Mouse (Mus musculus) intestine, embryonic 16.5 days (tissue): ENCODE measurements at regions not wholly inside any gene's neighbourhood (a gene's known extent, or its start where the extent isn't known, plus 50 kb on each side); places are given as distances from the start of the nearest gene placed in this dataset.
"Not testable (repeated sequence)": the region's sequence is repeated elsewhere in the genome, so short reads cannot be mapped to it uniquely, and the experiment has no call there.

Experiments used
- ATAC-seq: fragments of 200-750 bp; cut with Nextera tagmentation; 2 replicates; pipeline ENCODE4 v1.8.0; 2017; ENCODE audit warnings: moderate TSS enrichment, moderate library complexity
- H3K27ac ChIP-seq: fragments of 300-500 bp; sonication (generic); 2 replicates; pipeline ENCODE4 v1.5.1; 2014; ENCODE audit warnings: mild to moderate bottlenecking, low read length
- H3K27me3 ChIP-seq: fragments of 300-500 bp; sonication (generic); replicated peaks from 2 replicates; pipeline ENCODE4 v1.6.1; 2014; ENCODE audit warnings: low read length, control low read depth, mixed read lengths; ENCODE audit not compliant: control insufficient read depth, insufficient read depth
- H3K36me3 ChIP-seq: fragments of 300-500 bp; sonication (generic); 2 replicates; pipeline ENCODE4 v1.6.1; 2014; ENCODE audit warnings: low read length, control low read depth; ENCODE audit not compliant: control insufficient read depth, insufficient read depth
- H3K4me1 ChIP-seq: fragments of 300-500 bp; sonication (generic); 2 replicates; pipeline ENCODE4 v1.6.1; 2014; ENCODE audit warnings: low read length, control low read depth, mixed read lengths; ENCODE audit not compliant: control insufficient read depth, insufficient read depth
- H3K4me2 ChIP-seq: fragments of 300-500 bp; sonication (generic); 2 replicates; pipeline ENCODE4 v1.6.1; 2014; ENCODE audit warnings: low read depth, low read length, control low read depth
- H3K4me3 ChIP-seq: fragments of 300-500 bp; sonication (generic); 2 replicates; pipeline ENCODE4 v1.5.1; 2014; ENCODE audit warnings: mild to moderate bottlenecking, low read length
- H3K9ac ChIP-seq: fragments of 300-500 bp; sonication (generic); 2 replicates; pipeline ENCODE4 v1.6.1; 2014; ENCODE audit warnings: low read depth, low read length
- H3K9me3 ChIP-seq: fragments of 300-500 bp; sonication (generic); 2 replicates; pipeline ENCODE4 v1.6.1; 2016; ENCODE audit warnings: low read length, control low read depth; ENCODE audit not compliant: control insufficient read depth
- WGBS: fragments of 180-500 bp; shearing (Covaris S2); extraction: QIAGEN DNeasy Blood & Tissue Kit; methylation state at CpG from one replicate; pipeline ENCODE4 v1.1.7; 2014; 5-methylcytosine and 5-hydroxymethylcytosine counted together

GRCm38 (mm10) chr14:66499896-66500295, 490.9 kb upstream of the Gulo start:
- 8% methylated on average over 11 of the region's 11 CpGs for WGBS
- no peak overlapping the region for H3K27ac ChIP-seq
- peak; percentile 75; the same call in 1 of the 2 replicates for ATAC-seq

GRCm38 (mm10) chr14:66495146-66495545, 486.1 kb upstream of the Gulo start:
- Histone ChIP-seq H3K27me3 (no peaks in the 10 kb centered on the region), H3K4me3 (no peak overlapping the region)
- 67% methylated on average over 1 of the region's 1 CpGs for WGBS

More at GRCm38 (mm10) chr14:66499896-66500295, 490.9 kb upstream of the Gulo start:
- no peaks in the 10 kb centered on the region for H3K27me3 ChIP-seq
- no peak overlapping the region for H3K9ac ChIP-seq
- no peak overlapping the region for H3K4me3 ChIP-seq
- no peaks in the 10 kb centered on the region for H3K9me3 ChIP-seq
- peak overlapping the region; percentile 30; the same call in 1 of the 2 replicates for H3K4me2 ChIP-seq
- H3K36me3 ChIP-seq = no peaks in the 10 kb centered on the region
- peaks cover 9% of the 10 kb centered on the region for H3K4me1 ChIP-seq

GRCm38 (mm10) chr14:66494518-66494923, 485.5 kb upstream of the Gulo start:
- H3K4me1 ChIP-seq = peaks cover 6% of the 10 kb centered on the region
- no peaks in the 10 kb centered on the region for H3K27me3 ChIP-seq
- H3K9ac ChIP-seq = no peak overlapping the region
- no peak overlapping the region for H3K27ac ChIP-seq
- ATAC-seq = peak; percentile 66
- 20% methylated on average over 5 of the region's 5 CpGs for WGBS
- H3K36me3 ChIP-seq = no peaks in the 10 kb centered on the region
- no peak overlapping the region for H3K4me3 ChIP-seq
- no peaks in the 10 kb centered on the region for H3K9me3 ChIP-seq
- H3K4me2 ChIP-seq = no peak overlapping the region

More at GRCm38 (mm10) chr14:66495146-66495545, 486.1 kb upstream of the Gulo start:
- Histone ChIP-seq H3K9ac (no peak overlapping the region), H3K27ac (no peak overlapping the region), H3K4me1 (peaks cover 10% of the 10 kb centered on the region), H3K36me3 (no peaks in the 10 kb centered on the region), H3K4me2 (no peak overlapping the region), H3K9me3 (no peaks in the 10 kb centered on the region)
- ATAC-seq = no peak

GRCm38 (mm10) chr14:66493691-66494121, 484.7 kb upstream of the Gulo start:
- WGBS = 55% methylated on average over 4 of the region's 4 CpGs
- H3K4me3 ChIP-seq = no peak overlapping the region
- H3K9ac ChIP-seq = no peak overlapping the region
- H3K4me2 ChIP-seq = no peak overlapping the region
- no peak for ATAC-seq
- H3K27me3 ChIP-seq = no peaks in the 10 kb centered on the region
- peaks cover 5% of the 10 kb centered on the region; the same call in 1 of the 2 replicates for H3K4me1 ChIP-seq
- no peaks in the 10 kb centered on the region for H3K9me3 ChIP-seq
- H3K36me3 ChIP-seq = no peaks in the 10 kb centered on the region
- no peak overlapping the region for H3K27ac ChIP-seq

GRCm38 (mm10) chr14:66484751-66485150, 475.7 kb upstream of the Gulo start:
- not testable (repeated sequence) for H3K4me3 ChIP-seq, H3K27ac ChIP-seq, H3K9ac ChIP-seq, H3K36me3 ChIP-seq, ATAC-seq, H3K4me2 ChIP-seq, H3K27me3 ChIP-seq, H3K4me1 ChIP-seq, H3K9me3 ChIP-seq
- 90% methylated on average over 1 of the region's 1 CpGs for WGBS

- H3K9ac ChIP-seq = no peak overlapping the region
- no peaks in the 10 kb centered on the region for H3K36me3 ChIP-seq
- no peaks in the 10 kb centered on the region for H3K27me3 ChIP-seq
- no peak overlapping the region for H3K27ac ChIP-seq
- H3K4me2 ChIP-seq = no peak overlapping the region
- H3K4me1 ChIP-seq = no peaks in the 10 kb centered on the region
- no peak overlapping the region for H3K4me3 ChIP-seq
- no peak for ATAC-seq
- WGBS = 80% methylated on average over 4 of the region's 4 CpGs
- H3K9me3 ChIP-seq = no peaks in the 10 kb centered on the region
Observed at GRCm38 (mm10) chr14:66479181-66479580, 470.2 kb upstream of the Gulo start.

GRCm38 (mm10) chr14:66478562-66478961, 469.6 kb upstream of the Gulo start:
- H3K27me3 ChIP-seq = no peaks in the 10 kb centered on the region
- H3K4me3 ChIP-seq = no peak overlapping the region
- no peak overlapping the region for H3K27ac ChIP-seq
- no peak overlapping the region for H3K9ac ChIP-seq
- no peak for ATAC-seq
- H3K4me2 ChIP-seq = no peak overlapping the region
- H3K4me1 ChIP-seq = no peaks in the 10 kb centered on the region
- H3K36me3 ChIP-seq = no peaks in the 10 kb centered on the region
- 62% methylated on average over 6 of the region's 6 CpGs for WGBS
- H3K9me3 ChIP-seq = no peaks in the 10 kb centered on the region

GRCm38 (mm10) chr14:66475026-66475425, 466.0 kb upstream of the Gulo start:
- no peak for ATAC-seq
- Histone ChIP-seq H3K4me2 (no peak overlapping the region), H3K4me1 (no peaks in the 10 kb centered on the region), H3K9ac (no peak overlapping the region), H3K4me3 (no peak overlapping the region), H3K27ac (no peak overlapping the region), H3K27me3 (no peaks in the 10 kb centered on the region), H3K9me3 (no peaks in the 10 kb centered on the region), H3K36me3 (no peaks in the 10 kb centered on the region)
- WGBS = 77% methylated on average over 1 of the region's 1 CpGs

GRCm38 (mm10) chr14:66473251-66473550, 464.2 kb upstream of the Gulo start:
- H3K9me3 ChIP-seq = no peaks in the 10 kb centered on the region
- 15% methylated on average over 1 of the region's 1 CpGs for WGBS
- H3K4me1 ChIP-seq = no peaks in the 10 kb centered on the region
- no peak overlapping the region for H3K9ac ChIP-seq
- no peak overlapping the region for H3K4me2 ChIP-seq
- peak; percentile 59; the same call in 1 of the 2 replicates for ATAC-seq
- H3K36me3 ChIP-seq = no peaks in the 10 kb centered on the region
- H3K4me3 ChIP-seq = no peak overlapping the region
- H3K27ac ChIP-seq = no peak overlapping the region
- H3K27me3 ChIP-seq = no peaks in the 10 kb centered on the region

GRCm38 (mm10) chr14:66472537-66473250, 463.7 kb upstream of the Gulo start:
- WGBS = 43% methylated on average over 5 of the region's 5 CpGs
- peak; percentile 16; the same call in 1 of the 2 replicates for ATAC-seq
- Histone ChIP-seq H3K9ac (no peak overlapping the region), H3K36me3 (no peaks in the 10 kb centered on the region), H3K4me3 (no peak overlapping the region), H3K27ac (no peak overlapping the region), H3K27me3 (no peaks in the 10 kb centered on the region), H3K9me3 (no peaks in the 10 kb centered on the region), H3K4me1 (no peaks in the 10 kb centered on the region), H3K4me2 (no peak overlapping the region)
